Mouse (Mus musculus): ENCODE measurements around the gene Stxbp5l.
"Not testable (repeated sequence)": the region's sequence is repeated elsewhere in the genome, so short reads cannot be mapped to it uniquely, and the experiment has no call there.

Gene Stxbp5l

DNA sequence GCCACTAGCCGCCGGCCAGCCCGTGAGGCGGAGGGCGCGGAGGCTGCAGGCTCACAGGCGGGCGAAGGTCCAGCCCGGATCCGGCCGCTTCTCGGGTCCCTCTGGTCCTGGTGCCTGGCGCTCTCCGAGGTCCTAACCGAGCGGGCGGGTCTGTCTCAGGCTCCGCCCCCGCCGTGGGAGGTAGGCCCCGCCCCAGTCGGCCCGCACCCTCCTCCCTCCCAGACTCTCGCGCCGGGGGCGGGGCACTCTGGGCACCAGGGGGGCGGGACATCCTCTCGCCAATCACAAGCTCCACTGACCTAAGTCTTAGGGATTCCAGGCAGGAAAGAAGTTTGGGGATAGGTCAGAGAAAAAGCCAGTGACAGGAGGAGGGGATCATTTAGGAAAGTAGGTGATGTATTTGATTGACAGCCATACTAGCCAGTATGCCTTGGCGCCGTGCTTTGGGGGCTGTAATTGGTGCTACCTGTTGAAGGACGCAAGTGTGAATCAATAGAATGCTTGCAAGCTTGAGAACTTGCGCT is at the start of gene Stxbp5l:
TSS of gene Stxbp5l (minus strand) at position 142 of the 524 bp plus-strand sequence.
- peak; percentile 84 for DNase-seq (ENCODE audit: low spot score)

DNA sequence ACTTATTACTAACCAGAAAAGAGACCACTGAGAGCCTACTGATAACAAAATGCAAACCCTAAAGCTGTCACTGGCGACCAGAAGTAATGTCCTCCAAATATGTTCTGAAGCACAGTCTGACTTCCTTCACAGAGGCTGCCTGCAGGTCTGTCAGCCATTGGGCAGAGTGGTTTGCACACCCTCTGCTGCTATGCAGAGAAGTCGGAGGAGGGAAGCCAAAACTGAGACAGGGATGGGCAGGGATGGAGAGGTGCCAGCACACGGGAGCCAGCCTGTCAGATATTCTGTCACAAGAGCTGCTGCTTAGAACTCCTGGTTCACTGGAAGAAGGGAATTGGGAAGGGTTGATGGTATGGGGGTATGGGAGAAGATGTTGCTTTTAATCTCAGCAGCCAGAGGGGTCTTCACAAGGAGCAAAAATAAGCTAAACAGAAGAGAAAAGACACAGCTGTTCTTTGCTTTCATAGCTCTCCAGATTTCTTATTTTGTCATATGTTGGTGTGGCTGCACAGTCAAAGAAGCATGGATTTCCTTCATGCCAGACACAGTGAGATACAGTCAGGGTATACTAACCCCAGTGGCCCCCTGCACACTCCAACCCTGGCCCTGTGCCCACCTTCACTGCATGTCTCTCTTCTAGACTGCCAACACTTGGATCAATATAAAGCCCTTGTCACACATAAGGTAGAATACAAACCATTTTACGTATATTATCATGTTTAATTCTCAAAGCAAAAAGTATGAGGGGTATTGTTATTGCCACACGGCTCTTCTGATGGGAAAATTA is 48.8 kb upstream of the Stxbp5l start:
- DNase-seq (ENCODE audit: low spot score): no peak

DNA sequence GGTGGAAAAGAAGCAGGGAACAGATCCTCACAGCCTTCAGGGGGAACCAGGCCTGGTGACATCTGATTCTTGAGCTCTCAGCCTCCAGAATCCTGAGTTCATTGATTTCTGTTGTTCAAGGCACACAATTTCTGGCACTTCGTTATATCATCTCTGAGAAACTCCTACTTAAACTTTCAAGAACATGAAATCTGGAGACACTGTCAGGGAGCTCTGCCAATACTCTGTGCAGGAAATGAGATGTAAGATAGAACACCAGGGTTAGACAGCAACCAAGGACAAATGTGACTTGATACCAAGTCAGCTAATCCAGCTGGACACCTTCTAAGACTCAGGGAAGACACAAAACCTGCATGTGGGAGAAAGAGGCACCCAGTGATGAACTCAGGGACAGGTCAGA is 40.7 kb upstream of the Stxbp5l start:
- DNase-seq (ENCODE audit: low spot score): no peak

DNA sequence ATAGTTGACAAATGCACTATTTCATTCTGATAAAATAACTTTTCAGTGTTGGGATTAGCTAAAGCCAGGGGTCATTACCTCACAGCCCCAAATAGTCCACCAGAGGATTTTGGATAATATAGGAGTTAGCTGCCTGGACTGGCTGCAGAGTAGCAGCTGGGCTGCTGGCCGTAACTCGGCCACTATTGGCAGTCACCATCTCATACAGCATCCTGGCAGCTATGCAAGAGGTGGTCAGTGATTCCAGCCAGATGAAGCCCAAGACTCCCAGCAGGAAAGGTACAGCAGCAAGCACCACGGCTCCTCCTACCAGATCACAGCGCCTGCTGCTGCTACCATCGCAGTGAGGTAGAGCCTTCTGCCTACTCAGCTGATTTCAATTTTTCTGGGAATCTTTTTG is 38.1 kb upstream of the Stxbp5l start:
- no peak for DNase-seq (ENCODE audit: low spot score)

DNA sequence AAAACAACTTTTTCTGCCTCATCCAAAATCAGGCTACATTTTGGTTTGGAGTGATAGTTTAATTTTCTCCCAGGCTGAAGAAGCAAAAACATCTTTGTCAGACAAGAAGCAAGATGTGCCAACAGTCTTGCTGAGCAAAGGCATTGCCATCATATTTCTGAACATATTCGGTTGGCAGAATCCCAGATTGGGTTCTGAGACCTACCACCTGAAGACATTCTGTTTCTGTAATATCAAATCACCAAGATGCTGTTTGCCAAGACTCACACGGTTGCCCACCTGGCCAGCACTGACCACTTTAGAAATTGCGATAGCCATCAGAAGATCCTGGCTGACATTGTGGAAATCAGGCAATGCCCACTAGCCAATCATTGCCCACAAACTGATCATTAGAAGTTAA is 37.1 kb upstream of the Stxbp5l start:
- DNase-seq (ENCODE audit: low spot score): no peak

DNA sequence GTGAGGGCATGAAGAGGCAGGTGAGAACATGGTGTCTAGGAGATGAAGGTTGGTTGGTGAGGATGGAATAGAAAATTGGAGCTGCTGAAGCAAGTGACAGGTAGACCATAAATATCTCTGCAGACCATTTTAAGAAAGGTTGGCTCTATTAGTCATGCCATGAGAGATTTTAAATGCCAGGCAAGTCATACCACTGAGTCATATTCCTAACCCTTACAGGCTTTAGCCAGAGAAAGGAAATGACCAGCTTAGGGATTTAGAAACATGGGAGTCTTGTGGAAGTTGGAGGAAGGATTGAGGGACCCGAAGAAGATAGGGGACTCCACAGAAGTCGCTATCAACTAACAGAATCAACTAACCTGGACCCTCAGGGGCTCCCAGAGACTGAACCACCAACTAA is 35.8 kb upstream of the Stxbp5l start:
- no peak for DNase-seq (ENCODE audit: low spot score)

DNA sequence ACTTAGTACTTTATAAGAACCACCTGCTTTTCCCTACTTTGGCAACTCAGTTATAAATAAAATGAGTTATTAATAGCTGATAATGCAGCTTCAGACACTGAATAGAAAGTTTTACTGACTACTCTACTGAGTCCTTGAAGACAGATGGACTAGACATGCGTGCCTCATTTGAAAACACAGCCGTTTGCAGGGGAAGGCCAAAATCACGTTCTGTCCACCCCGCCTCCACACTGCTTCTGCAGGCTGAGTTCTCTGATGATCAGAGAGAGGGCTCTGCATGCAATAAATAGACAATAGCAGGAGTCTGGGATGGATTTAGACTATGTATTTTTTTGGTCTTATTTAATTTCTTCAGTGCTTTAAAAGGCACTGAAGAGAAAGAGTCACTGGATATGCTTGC is 20.8 kb upstream of the Stxbp5l start:
- no peak for DNase-seq (ENCODE audit: low spot score)

DNA sequence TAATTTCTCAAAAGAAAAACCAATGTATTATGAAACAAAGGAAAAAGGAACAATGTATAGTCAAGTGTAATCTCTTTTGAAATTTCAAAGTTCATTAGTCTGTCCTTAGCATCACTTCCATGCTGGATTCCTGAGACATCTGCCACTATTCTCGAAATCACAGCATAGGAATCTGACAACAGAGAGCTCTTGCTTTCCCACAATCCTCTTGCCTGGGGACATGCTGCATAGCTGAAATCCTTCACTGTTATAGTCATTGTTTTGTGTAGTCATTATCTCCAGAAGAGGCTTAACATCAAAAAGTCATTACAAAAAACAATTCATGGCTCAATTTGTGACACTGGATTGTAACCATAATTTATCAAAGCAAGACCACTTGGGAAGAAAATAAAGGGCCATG is 20.2 kb upstream of the Stxbp5l start:
- no peak for DNase-seq (ENCODE audit: low spot score)

DNA sequence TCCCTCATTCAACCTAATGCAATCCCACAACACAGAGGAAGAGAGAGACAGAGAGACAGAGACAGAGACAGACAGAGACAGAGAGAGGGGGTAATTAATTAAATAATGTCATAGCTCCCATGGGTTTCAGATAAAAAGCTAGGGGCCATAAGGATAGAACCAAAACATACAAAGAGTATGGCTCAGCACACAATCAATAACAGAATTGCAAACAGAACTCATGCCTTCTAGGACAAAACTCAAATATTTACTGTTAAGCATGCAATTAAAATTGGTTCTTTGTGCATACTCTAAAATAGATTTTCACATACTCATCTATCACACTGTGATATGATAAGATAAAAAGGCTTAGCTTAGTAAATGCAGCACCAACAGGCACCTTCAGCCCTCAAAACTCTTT is 5.2 kb upstream of the Stxbp5l start:
- no peak for DNase-seq (ENCODE audit: low spot score)

DNA sequence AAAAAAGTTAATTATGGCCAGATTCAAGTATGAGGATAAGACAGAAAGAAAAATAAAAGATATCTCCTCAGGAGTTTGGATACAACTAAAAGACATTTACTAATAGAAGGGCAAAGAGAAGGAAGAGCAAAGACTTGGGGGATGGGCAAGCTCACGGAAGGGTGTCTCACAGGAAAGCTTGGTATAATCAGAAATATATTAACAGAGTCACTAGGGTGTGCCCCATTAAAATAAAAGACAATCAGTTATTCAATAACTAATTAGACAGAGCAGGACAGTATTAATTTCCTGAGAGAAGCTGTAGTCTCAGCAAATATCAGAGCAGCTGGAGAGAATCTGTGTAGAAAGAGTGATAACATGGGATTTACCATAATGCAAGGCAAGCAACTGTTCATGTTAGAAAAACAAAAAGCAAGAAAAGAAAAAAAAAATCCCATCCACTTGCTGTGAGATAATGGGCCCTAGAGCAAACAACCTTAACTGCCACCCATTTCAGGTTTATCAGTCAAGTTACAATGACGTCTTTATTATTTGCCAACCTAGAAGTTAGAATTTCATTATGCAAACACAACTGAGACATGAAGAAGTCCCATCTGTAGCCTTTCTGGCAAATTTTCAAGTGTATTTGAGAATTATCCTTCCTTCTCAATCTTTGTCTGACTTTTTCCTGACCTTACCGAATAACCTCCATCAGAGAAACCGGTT is 4.6 kb upstream of the Stxbp5l start:
- DNase-seq (ENCODE audit: low spot score): no peak

DNA sequence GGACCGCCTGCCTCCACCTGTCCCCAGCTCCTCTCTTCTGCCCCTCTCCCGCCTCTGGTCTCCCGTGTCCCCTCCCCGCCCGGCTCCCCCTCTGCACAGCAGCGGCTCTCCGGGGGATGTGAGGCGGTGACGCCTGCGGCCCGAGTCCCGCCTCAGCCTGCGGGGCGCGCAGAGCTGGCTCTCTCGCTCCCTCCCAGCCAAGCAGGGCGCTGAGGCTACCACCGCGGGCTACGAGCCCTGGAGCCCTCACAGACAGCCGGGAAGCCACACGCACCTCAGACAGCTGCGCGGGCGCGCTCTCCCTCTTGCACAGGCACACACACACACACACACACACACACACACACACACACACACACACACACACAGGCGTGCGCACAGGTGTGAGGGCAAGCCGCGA is 393 bp downstream of the Stxbp5l start:
- DNase-seq (ENCODE audit: low spot score): peak; percentile 3

DNA sequence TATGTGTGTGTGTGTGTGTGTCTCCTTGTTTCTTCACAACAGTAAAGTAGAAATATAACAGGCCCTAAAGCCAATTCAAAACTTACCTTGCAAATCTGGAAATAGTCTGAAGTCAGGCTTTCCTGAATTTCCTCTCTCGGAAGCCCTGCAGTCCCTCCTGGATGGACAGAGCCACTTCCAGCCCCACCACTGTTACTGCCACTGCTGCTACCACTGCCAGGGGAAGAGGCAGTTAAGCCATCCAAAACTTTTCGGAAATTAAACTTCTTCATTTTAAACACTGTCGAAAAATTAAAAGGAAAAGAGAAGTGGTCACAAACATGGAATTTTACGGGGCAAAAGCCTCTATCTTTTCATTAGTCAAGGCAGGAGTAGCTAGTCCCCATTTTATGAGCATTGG is 1.3 kb downstream of the Stxbp5l start:
- DNase-seq (ENCODE audit: low spot score): no peak

DNA sequence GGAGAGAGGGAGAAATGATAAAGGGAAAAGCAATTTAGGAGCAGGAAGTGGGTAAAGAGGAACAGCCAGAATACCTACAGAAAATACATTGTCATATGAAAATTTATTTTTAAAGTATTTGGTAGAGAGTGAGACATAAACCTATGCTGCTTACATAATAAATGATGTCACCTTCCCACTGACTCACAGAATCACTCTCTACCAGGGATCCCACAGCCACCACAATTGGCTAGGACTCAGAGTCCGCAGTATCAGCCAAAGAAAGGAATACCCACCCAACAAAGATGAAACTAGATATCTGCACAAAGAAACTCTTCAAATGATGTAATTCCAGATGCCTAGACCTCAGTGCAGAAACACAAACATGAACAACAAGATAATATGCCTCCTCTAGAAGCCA is 12.0 kb downstream of the Stxbp5l start:
- DNase-seq (ENCODE audit: low spot score): no peak

DNA sequence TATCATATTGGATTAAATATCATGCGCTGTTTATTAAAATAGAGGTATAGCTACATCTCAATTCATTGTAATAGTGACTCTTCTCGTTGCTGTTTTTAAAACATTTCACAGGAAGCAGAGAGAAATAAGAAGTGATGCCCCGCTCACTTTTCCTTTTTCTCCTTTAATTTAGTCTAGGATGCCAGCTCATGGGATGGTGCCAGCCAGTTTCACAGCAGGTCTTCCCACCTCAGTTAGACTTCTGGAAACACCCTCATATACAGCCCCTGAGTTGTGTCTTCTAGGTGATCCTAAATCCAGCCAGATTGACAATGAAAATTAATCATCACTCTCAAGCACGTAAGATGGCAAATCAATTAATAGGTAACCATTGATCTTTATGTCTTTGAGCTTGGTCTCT is 17.3 kb downstream of the Stxbp5l start:
- DNase-seq (ENCODE audit: low spot score): no peak

DNA sequence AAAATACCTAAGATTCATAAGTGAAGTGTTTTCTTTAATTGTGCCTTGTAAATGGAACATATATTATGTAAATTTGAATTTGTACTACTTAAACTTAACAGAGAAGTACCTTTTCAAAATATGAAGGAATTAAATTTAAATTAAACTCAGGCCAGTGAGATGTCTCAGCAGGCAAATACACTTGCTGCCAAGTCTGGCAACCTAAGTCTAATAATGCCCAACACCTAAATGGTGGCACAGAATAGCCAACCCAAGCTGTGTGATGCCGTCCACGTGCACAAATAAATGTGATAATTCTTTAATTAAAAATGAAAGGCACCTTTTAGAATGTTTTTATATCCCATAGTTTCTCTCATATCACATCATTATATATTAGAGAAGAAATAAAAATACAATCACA is 20.8 kb downstream of the Stxbp5l start:
- no peak for DNase-seq (ENCODE audit: low spot score)

DNA sequence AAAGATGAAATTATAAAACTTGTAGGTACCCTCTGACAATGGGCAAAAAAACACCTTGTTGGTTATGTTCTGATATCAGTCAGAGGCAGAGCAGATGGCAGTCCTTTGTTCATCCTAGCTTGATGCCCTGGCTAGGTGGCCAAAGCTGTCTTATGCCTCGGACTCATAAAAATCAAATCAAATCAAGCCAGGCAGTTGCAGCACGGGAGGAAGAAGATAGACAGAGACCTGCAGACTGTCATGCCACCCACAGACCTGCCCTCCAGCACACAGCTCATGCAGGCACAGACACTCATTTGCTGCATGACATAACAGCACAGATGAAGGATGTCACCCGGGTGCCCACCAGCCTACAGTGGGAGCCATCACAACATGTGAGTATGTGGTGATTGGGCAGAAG is 29.1 kb downstream of the Stxbp5l start:
- DNase-seq (ENCODE audit: low spot score): no peak

DNA sequence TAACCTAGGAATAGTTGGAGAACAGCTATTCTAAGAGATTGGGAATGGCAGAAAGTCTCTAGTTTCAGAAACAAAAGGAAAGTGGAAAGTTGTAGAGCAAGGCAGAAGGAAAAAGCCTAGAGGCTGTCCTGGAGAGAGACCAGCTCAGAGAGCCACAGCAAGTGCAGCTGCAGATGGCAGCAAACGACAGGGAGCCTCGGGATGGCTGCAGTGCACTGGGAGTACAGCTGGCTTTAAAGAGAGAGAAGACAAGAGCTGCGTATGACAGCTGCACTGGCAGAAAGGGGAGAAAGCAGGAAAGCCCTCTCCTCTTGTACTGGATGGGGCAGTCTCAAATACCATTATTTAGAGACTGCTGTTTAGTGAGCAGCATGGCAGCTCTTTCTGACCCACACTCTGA is 37.7 kb downstream of the Stxbp5l start:
- no peak for DNase-seq (ENCODE audit: low spot score)

DNA sequence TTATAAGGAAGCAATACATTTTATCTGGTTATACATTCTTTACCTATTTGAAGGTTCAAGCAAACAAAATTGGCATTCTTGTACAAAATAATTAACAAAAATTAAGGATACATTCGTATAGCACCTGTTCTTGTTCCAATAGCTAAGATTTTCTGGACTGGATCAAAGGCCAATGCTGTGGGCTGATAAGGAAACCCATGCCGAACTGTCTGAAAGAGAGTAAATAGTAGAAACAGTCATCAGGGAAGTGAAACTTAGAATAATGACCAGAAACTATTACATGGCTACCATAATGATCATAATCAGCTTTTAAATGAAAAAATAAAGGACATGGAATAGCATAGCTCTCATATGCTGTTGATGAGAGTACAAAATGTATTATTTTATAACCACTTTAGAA is 39.8 kb downstream of the Stxbp5l start:
- no peak for DNase-seq (ENCODE audit: low spot score)

DNA sequence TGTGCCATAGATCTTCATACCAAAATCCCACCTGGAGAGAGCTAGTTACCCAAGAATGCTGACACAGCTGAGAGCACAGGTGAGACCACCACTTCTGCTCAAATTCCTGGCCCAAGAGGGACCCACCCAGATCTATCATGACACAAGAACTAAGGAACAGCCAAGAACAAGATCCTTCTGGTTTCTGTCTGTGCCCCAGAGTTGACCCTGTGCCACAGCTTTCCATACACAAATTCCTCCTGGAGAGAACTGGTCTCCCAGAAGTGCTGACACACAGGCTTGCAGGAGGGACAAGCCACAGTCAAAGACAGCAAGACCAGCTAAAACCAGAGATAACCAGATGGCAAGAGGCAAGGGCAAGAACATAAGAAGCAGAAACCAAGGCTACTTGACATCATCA is 43.3 kb downstream of the Stxbp5l start:
- DNase-seq (ENCODE audit: low spot score): not testable (repeated sequence)

DNA sequence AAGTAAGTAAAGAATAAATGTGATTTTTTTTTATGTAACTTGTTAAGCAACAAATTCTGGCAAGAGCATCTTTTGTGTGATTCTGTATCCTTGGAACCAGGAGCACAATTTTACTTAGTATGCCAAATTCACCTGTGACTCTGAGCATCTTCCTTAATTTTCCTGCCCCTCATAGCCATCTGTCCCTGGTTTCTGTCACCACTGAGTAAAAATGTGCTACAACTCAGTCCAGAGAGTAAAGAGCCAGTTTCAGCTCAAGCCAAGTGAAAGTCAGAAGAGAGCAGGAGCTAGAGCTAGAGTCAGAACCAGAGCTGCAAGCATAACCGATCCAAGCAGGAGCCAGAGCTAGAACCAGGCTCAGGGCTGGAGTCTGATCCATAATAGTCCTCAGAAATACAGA is 46.6 kb downstream of the Stxbp5l start:
- DNase-seq (ENCODE audit: low spot score): no peak

DNA sequence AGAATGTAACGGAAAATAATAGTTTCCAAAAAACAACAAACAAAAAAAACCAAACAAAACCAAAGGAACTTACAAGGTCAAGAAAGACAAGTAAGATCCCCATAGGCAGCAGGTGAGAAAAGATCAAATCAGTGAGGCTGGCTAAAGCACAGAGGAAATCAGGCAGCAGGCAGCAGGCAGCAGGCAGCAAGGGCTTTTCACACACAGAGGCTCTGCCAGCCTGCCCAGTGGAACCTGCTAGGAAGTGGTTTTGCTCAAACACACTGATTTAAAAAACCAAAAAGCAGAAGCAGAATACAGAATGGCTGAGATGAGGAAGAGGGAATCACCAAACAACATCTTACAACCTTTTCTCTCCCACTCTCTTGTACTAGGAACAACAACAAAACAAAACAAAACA is 47.2 kb downstream of the Stxbp5l start:
- DNase-seq (ENCODE audit: low spot score): no peak

DNA sequence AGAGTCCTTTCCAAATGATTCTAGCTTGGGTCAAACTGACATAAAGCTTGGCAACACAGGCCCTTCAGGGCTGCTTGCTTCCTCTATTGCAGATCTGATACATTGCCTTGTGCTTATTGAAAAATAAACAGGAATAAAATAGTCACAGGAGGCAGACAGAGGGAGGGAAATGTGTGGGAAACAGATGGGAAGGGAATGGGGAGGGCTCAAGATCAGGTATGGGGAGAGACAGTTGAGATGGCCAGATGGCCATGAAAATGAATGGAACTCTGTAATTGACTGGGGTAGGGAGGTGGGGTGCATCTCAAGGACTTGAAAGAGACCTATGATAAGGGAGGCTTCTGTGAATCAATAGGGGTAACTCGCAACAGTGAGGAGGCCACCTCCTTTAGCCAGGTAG is 80.3 kb downstream of the Stxbp5l start:
- no peak for DNase-seq (ENCODE audit: low spot score)

DNA sequence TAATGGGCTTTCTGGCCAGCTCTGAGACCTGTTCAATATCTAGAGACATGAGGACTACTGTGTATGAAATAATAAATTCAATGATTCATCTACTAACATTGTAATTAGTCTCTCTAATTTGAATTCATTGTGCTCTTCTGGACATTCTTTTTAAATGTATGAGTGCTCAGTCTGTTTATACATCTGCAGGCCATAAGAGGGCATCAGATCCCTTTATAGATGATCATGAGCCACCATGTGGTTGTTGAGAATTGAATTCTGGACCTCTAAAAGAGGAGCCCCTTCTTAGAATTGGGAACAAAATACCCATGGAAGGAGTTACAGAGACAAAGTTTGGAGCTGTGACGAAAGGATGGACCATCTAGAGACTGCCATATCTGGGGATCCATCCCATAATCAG is 92.2 kb downstream of the Stxbp5l start:
- no peak for DNase-seq (ENCODE audit: low spot score)

DNA sequence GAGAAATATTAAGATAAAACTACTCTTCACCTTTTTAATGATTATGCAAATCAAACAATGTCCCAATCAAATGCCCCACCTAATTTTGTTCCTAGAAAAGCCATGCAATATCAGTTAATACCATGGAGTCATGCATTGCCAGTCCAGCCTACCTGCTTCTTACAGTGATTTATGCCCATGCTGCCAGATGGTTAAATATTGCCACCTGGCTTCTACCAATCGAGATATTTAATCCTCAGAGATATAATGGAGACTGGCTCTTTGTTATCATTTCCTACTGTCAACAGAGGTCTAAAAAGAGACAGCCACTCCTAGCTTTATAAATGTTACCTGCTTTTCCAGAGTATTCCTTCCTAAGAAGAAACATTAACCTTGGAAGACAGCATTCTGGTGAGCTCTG is 104.6 kb downstream of the Stxbp5l start:
- no peak for DNase-seq (ENCODE audit: low spot score)

Measured in ovary, adult 18-20 months (tissue).